Mouse (Mus musculus) ES-Bruce4 (cell line): ENCODE measurements at regions not wholly inside any gene's neighbourhood (a gene's known extent, or its start where the extent isn't known, plus 50 kb on each side); places are given as distances from the start of the nearest gene placed in this dataset.

Source experiments
- H3K27ac ChIP-seq: 2 replicates; pipeline ENCODE4 v1.5.1; 2012; ENCODE audit warnings: low read length, inconsistent platforms; ENCODE audit not compliant: insufficient read depth
- H3K27me3 ChIP-seq: 2 replicates; pipeline ENCODE4 v1.6.1; 2012; ENCODE audit warnings: mild to moderate bottlenecking, low read length, inconsistent platforms; ENCODE audit not compliant: control insufficient read depth, poor library complexity, insufficient read depth, severe bottlenecking
- H3K36me3 ChIP-seq: 2 replicates; pipeline ENCODE4 v1.6.1; 2012; ENCODE audit warnings: inconsistent platforms, mild to moderate bottlenecking, low read length, moderate library complexity; ENCODE audit not compliant: control insufficient read depth, poor library complexity, insufficient read depth, severe bottlenecking
- H3K4me1 ChIP-seq: one replicate; pipeline ENCODE4 v1.8.1; 2011; ENCODE audit warnings: low read length; ENCODE audit not compliant: control insufficient read depth, insufficient read depth
- H3K4me3 ChIP-seq: 2 replicates; pipeline ENCODE4 v1.5.1; 2011; ENCODE audit warnings: low read depth, mild to moderate bottlenecking, low read length
- H3K9ac ChIP-seq: 2 replicates; pipeline ENCODE4 v1.6.1; 2012; ENCODE audit warnings: low read depth, mild to moderate bottlenecking, inconsistent platforms; ENCODE audit not compliant: poor library complexity, severe bottlenecking
- H3K9me3 ChIP-seq: replicated peaks from 2 replicates; pipeline ENCODE4 v1.6.1; 2012; ENCODE audit warnings: mild to moderate bottlenecking, low read length, inconsistent platforms; ENCODE audit not compliant: control insufficient read depth, poor library complexity, insufficient read depth, severe bottlenecking
- CTCF ChIP-seq: IDR thresholded peaks from one replicate; pipeline ENCODE4 v1.8.1; 2011; ENCODE audit warnings: low read depth, low read length
- EP300 ChIP-seq: IDR thresholded peaks from 2 replicates; pipeline ENCODE4 v1.6.1; 2011; ENCODE audit warnings: low read depth, low read length; ENCODE audit not compliant: insufficient read depth
- POLR2A ChIP-seq: IDR thresholded peaks from one replicate; pipeline ENCODE4 v1.8.1; 2011; ENCODE audit warnings: low read length; ENCODE audit not compliant: insufficient read depth

- no peak overlapping the region for H3K4me3 ChIP-seq
- TF ChIP-seq CTCF (no peak), POLR2A (no peak), EP300 (peak; percentile 94)
- H3K9me3 ChIP-seq = peaks cover 7% of the 10 kb centered on the region; the same call in 1 of the 2 replicates
- peaks cover 22% of the 10 kb centered on the region for H3K4me1 ChIP-seq
- H3K9ac ChIP-seq = no peak overlapping the region
- H3K27ac ChIP-seq = 0 out of 2 replicates have a peak overlapping the region, but pooled peaks have one; percentile 12
- no peaks in the 10 kb centered on the region for H3K27me3 ChIP-seq
- no peaks in the 10 kb centered on the region for H3K36me3 ChIP-seq
Observed at GRCm38 (mm10) chr11:55946629-55947240, 94.1 kb downstream of the Nmur2 start.

- Histone ChIP-seq H3K36me3 (no peaks in the 10 kb centered on the region), H3K9me3 (peaks cover 7% of the 10 kb centered on the region; the same call in 1 of the 2 replicates), H3K27me3 (no peaks in the 10 kb centered on the region), H3K4me3 (no peak overlapping the region), H3K27ac (0 out of 2 replicates have a peak overlapping the region, but pooled peaks have one; percentile 12), H3K9ac (no peak overlapping the region), H3K4me1 (peaks cover 22% of the 10 kb centered on the region)
- no peak for TF ChIP-seq EP300
- TF ChIP-seq POLR2A = no peak
- no peak for TF ChIP-seq CTCF
Observed at GRCm38 (mm10) chr11:55946028-55946427, 94.8 kb downstream of the Nmur2 start.

GRCm38 (mm10) chr11:55939983-55940382 is 100.8 kb downstream of the Nmur2 start:
- TF ChIP-seq CTCF = no peak
- TF ChIP-seq EP300 = no peak
- no peak for TF ChIP-seq POLR2A
- peaks cover 3% of the 10 kb centered on the region; the same call in 1 of the 2 replicates for H3K9me3 ChIP-seq
- H3K4me3 ChIP-seq = no peak overlapping the region
- no peaks in the 10 kb centered on the region for H3K36me3 ChIP-seq
- H3K27ac ChIP-seq = no peak overlapping the region
- peaks cover 1% of the 10 kb centered on the region for H3K4me1 ChIP-seq
- no peaks in the 10 kb centered on the region for H3K27me3 ChIP-seq
- no peak overlapping the region for H3K9ac ChIP-seq

GRCm38 (mm10) chr11:55926366-55926765 is 114.4 kb downstream of the Nmur2 start:
- TF ChIP-seq POLR2A (no peak), EP300 (no peak), CTCF (no peak)
- H3K36me3 ChIP-seq = no peaks in the 10 kb centered on the region
- no peak overlapping the region for H3K4me3 ChIP-seq
- no peaks in the 10 kb centered on the region for H3K27me3 ChIP-seq
- no peaks in the 10 kb centered on the region for H3K9me3 ChIP-seq
- H3K4me1 ChIP-seq = no peaks in the 10 kb centered on the region
- no peak overlapping the region for H3K27ac ChIP-seq
- H3K9ac ChIP-seq = no peak overlapping the region

- Histone ChIP-seq H3K36me3 (no peaks in the 10 kb centered on the region), H3K4me1 (no peaks in the 10 kb centered on the region), H3K4me3 (no peak overlapping the region), H3K9me3 (no peaks in the 10 kb centered on the region), H3K9ac (no peak overlapping the region), H3K27ac (no peak overlapping the region), H3K27me3 (no peaks in the 10 kb centered on the region)
- TF ChIP-seq EP300 (no peak), POLR2A (no peak), CTCF (no peak)
Observed at GRCm38 (mm10) chr11:55919066-55919465, 121.7 kb downstream of the Nmur2 start.

GRCm38 (mm10) chr11:55918411-55918810 is 122.4 kb downstream of the Nmur2 start:
- TF ChIP-seq POLR2A (no peak), CTCF (no peak), EP300 (no peak)
- H3K36me3 ChIP-seq = no peaks in the 10 kb centered on the region
- no peaks in the 10 kb centered on the region for H3K9me3 ChIP-seq
- H3K4me1 ChIP-seq = no peaks in the 10 kb centered on the region
- no peak overlapping the region for H3K4me3 ChIP-seq
- no peak overlapping the region for H3K9ac ChIP-seq
- no peaks in the 10 kb centered on the region for H3K27me3 ChIP-seq
- no peak overlapping the region for H3K27ac ChIP-seq
